Mouse (Mus musculus) retina, embryonic 14.5 days (tissue): ENCODE measurements around the gene Pfkfb4.
A peak's percentile ranks its signal among the peaks of the same experiment; 100 is the strongest.

Experiments used
- DNase-seq: peaks from one replicate; pipeline ENCODE4 v3.0.0-alpha.2; 2015; ENCODE audit warnings: low spot score

Gene Pfkfb4

GRCm38 (mm10) chr9:108996411-108996810, 4.8 kb downstream of the Pfkfb4 start:
- DNase-seq, result no peak

DNA sequence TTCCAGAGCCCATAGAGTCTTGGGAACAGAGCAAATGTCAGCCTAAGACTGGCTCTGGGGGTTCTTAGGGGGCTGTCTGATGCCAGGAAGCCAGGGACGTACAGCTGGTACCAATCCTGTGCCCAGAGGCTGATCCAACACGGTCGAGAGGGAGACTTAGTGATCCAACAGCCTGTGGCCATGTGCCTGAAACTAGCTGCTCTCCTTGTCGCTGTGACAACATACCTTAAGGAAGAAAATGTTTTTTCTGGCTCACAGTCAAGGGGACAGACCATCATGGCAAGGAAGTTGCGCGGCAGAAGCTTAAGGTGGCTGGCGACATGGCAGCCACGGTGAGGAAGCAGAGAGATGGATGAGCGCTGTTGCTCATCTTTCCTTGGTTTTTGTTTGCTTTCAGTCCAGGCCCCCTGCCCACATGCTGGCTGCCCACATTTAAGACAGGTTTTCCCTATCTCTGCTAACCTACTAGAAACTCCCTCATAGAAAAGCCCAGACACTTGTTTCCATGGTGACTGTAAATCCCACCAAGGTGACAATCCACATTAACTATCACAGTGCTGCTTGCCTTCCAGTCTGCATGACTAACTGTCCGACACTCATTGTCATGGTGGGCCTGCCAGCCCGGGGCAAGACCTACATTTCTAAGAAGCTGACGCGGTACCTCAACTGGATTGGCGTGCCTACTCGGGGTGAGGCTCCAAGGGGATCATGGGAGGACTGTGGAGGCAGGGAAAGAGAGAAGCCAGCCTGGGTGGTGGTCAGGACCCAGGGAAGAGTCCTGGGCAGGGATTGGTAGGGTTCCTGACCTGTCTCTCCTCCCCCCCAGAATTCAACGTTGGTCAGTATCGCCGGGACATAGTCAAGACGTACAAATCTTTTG, 6.9 kb downstream of the Pfkfb4 start:
- DNase-seq, result no peak

- no peak for DNase-seq
Measured at GRCm38 (mm10) chr9:108999167-108999526, 7.6 kb downstream of the Pfkfb4 start.

- DNase-seq, result peak; percentile 88
Measured at GRCm38 (mm10) chr9:109000726-109001125, 9.1 kb downstream of the Pfkfb4 start.

- peak; percentile 70 for DNase-seq
Measured at GRCm38 (mm10) chr9:109003201-109003600, 11.6 kb downstream of the Pfkfb4 start.

- no peak for DNase-seq
Measured at GRCm38 (mm10) chr9:109007025-109007780, 15.6 kb downstream of the Pfkfb4 start.

GRCm38 (mm10) chr9:109008081-109008480, 16.5 kb downstream of the Pfkfb4 start:
- no peak for DNase-seq

DNA sequence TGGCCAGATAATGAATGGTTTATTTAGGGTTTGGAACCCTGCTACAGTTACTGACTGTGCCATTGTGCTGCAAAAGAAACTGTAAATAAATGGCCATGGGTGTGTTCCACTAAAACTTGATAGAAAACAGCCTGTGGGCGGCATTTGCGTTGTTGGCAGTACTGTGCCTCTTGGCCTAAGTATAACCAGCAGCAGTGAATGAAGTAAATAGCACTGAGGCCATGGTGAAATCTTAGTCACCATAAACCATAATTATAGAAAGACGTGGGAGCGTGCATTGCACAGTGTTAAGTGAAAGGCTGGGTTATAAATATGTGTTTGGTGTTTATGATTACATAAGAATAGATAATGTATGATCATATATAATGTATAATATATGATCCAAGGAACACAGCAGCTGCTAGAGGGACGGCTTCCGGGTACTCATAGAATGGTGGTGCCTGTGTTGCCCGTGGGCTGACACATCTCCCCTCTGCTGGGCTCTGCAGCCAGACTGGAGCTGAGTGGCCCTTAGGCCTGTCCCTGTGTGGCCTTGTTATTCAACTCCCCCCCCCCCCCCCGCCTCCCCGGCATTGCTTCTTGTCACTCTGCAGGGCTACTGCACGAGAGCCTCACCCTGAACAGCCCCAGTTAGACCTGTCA, 17.5 kb downstream of the Pfkfb4 start:
- no peak for DNase-seq

DNA sequence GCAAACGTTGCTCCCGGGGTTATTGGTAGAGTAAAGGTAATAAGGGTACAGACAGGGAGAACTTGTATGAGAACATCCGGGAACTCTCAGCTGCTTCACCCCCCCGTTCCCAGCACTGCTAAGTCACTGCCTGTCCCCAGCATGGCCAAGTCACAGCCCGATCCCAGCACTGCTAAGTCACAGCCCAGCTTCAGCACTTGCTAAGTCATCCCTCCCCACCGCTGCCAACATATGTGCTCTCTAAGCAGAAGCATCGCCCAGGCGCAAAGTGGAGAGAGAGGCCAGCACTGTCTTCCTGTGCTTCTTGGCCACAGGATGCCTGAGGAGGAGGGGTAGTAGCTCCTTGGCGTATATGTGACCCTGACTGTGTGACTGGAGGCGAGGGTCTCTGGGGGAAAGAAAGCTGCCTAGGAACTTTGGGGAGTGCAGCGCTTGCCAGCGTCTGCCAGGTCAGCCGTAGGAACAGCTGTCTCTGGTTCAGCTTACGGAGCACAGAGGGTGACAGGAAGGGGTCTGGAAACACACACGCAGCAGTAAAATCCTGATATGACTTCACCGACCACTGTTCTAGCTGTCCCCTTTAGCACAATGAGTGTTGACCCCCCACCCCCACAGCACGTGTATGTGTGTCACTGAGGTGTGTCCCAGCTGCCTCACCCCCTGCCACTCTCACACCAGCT, 18.2 kb downstream of the Pfkfb4 start:
- peak; percentile 18 for DNase-seq

DNA sequence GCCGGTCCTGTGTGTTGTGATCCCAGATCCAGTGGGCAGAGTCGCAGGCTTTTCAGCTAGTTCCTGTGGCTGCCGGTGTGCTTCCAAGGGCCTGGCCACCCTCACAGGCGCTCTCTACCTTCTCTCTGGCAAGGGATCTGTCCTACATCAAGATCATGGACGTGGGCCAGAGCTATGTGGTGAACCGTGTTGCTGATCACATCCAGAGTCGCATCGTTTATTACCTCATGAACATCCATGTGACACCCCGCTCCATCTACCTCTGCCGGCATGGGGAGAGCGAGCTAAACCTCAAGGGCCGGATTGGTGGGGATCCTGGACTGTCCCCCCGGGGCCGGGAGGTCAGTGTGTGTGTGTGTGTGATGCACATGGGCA, 18.7 kb downstream of the Pfkfb4 start:
- no peak for DNase-seq

- no peak for DNase-seq
Measured at GRCm38 (mm10) chr9:109015397-109015796, 23.8 kb downstream of the Pfkfb4 start.

GRCm38 (mm10) chr9:109016973-109017604, 25.5 kb downstream of the Pfkfb4 start:
- DNase-seq, result no peak

GRCm38 (mm10) chr9:109021428-109021827, 29.9 kb downstream of the Pfkfb4 start:
- no peak for DNase-seq

- no peak for DNase-seq
Measured at GRCm38 (mm10) chr9:109022866-109023685, 31.5 kb downstream of the Pfkfb4 start.

GRCm38 (mm10) chr9:109027521-109027920, 35.9 kb downstream of the Pfkfb4 start:
- no peak for DNase-seq

GRCm38 (mm10) chr9:109028421-109028820, 36.8 kb downstream of the Pfkfb4 start:
- no peak for DNase-seq

DNA sequence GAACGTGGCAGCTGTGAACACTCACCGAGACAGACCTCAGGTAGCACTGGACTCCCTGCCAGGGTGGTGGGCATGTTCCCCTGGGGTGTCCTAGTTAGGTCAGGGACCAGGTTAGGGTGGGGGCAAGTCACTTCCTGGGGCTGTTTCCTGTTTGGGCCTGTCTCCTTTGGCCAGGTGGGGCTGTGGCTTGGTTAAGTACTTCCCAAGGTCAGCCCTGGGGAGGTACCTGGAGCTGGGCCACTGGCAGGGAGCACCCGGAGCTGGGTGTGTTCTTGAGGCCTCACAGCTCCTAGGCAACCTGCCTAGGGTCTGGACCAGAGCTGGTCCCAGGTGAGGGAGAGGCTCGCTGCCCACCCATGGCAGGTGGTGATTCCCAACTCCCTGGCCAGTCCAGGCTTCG, 37.3 kb downstream of the Pfkfb4 start:
- no peak for DNase-seq

DNA sequence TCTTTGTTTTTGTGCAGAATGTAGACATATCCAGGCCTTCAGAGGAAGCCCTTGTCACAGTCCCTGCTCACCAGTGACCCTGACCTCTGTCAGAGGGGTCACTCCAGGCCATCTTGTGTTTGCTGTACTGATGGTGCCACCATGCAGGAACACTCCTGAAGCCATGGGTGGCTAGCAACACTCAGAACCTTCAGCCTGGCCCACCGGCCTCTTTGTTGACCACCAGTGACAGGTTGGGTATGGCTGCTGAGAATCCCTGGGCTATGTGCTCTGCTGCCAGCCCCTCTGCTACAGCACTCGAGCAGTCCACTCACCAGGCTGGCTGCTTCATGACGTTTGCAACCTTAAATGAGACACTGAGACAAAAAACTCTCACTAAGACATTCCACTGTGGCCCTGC, 38.7 kb downstream of the Pfkfb4 start:
- no peak for DNase-seq

DNA sequence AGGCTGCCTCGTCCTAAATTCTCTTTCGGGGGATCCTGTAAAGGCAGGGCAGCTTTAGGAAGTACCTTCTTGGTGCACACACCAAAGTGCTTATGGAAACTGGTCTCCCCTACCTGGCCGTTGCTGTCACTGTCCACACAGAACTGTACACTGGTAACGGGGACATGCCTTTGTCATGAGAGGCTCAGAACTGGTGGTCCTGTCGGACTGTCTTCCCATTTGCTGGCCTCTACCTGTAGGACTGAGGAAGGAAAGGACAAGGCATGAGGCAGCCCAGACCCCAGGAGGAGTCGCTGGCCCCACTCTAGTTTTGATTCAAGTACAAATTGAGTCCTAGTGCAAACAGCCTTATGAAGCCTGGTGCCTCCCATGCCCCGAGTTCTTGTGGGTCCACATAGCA, 39.4 kb downstream of the Pfkfb4 start:
- no peak for DNase-seq

DNA sequence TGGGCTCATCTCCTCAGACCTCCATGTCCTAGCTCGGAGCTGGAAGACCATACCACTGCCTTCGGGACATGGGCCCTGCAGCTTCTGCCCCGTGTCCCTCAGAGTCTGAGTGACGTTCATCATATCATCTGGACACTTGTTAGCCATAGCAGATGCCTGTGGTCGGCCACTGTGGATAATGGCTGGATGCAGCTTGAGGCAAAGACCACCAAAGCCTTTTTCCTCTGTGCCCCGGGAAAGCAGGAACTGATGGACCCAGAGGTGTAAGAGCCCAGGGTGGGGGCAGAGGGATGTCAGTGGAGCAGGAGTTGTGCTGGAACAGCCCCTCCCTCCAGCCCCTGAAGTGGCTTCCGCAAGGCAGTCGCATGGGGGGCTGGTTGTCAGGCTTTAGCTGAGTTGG, 40.1 kb downstream of the Pfkfb4 start:
- DNase-seq, result no peak

- no peak for DNase-seq
Measured at GRCm38 (mm10) chr9:109032435-109032834, 40.9 kb downstream of the Pfkfb4 start.
